Mouse (Mus musculus) spleen, embryonic (tissue): ENCODE data around the gene Wdr49.

Source experiments
- CTCF ChIA-PET: fragments of 350-600 bp; sonication (Branson Sonifier 250); formaldehyde crosslinking; loops from one replicate; lab custom pipeline; 2022; lab: Charles Lee

The Wdr49 gene

DNA sequence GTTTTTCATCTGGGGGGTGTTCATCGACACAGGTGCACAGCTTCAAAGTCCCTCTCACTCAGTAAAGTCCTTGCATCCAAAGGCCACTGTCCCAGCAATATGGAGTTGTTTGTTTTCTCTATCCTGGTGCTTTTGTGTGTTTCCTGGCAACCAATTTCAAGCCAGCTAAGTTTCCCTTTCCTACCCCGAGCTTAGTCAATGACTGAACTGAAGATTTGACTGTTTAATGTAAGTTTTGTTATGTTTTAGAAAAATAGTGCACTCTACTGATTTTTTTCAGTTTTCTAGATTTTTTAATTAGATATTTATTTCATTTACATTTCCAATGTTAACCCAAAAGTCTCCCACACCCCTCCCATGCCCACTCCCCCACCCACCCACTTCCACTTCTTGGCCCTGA is at the start of gene Wdr49:
Gene Wdr49 (minus strand): TSS at position 101 of the 400 bp plus-strand sequence.
- CTCF ChIA-PET: no interaction called here

DNA sequence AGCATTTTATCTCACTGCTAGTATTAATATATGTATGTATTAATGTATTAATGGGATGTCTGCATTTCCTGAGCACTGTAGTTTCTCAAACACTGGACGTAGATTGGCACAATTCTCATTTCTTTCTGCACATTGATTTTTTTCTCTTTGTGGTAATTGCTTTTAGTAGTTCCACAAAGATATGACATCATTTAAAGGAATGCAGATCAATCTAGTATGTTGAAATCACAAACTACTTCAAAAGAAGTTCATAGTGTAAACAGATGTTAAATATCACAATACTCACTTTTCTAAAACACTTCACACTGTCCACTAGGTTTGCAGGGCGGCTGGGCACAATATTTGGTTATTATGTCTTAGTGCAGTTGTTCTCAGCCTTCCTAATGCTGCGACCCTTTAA is 49.1 kb upstream of the Wdr49 start:
- CTCF ChIA-PET: no interaction called here

DNA sequence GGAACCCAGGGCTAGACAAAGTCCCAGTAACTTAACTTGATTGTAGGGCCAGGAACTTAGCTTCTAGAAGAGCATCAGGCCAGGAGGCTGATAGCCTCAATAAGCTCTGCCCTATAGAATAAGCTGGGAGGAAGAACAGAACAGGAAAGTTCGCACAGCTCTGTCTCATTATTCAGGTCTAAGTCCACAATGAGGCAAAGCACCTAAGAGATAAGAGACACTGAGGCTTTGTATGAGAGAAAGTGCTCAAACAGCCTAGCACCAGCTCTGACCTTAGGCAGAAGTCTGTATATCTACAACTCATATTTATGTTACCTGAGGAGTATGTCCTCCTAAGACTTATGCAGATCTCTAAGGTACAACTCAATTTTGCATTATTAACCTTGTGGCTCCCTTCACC is 40.6 kb upstream of the Wdr49 start:
- CTCF ChIA-PET: no interaction called here

DNA sequence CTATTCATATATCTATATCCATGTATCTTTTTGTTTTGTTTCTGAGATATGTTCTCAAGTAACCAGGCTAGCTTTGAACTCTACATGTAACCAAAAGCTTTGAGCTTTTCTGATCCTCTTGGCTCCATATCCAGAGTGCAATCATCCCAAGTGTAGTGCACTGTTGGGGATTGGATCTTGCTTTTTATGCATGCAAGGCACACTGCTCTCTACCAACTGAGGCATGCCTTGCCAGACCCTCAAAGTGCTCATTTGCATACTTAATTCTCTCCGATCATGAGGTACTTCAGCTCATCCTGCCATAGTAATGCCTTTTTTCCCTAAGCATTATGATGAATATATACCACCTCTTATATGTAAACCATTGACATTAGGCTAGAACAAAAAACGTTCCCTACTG is 39.4 kb upstream of the Wdr49 start:
- CTCF ChIA-PET: interaction anchor here (0.5 kb wide), 1 partner anchor 397 kb away, joined by 3 read pairs; no protein-coding TSS in a partner anchor

DNA sequence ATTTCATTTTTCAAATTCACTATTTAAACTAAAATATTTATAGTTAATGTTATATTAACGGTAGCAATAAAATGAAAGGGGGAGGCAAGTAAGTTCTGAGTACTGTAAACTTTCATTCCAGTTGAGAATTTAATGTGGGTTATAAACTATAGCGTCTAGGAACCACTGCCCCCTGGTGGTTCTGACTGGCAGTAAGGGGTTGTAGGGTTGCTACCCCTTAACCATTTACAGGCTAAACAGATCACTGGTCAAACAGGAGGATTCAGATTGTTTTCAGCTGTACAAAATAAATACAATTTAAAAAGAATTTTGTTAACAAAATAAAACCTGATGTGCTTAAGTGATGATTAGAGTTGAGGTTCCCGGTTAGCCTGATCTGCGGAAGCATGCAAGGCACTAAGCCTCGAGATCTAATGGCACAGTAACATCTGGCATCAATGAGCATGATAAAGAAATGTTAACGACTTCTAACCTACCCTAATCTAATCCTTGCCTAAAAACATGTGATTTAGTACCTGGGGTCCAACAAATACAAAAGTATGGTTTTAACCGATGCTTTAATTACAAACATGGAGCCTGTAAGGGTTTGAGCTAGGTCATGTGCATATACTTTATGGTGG is 35.8 kb upstream of the Wdr49 start:
- CTCF ChIA-PET: no interaction called here

DNA sequence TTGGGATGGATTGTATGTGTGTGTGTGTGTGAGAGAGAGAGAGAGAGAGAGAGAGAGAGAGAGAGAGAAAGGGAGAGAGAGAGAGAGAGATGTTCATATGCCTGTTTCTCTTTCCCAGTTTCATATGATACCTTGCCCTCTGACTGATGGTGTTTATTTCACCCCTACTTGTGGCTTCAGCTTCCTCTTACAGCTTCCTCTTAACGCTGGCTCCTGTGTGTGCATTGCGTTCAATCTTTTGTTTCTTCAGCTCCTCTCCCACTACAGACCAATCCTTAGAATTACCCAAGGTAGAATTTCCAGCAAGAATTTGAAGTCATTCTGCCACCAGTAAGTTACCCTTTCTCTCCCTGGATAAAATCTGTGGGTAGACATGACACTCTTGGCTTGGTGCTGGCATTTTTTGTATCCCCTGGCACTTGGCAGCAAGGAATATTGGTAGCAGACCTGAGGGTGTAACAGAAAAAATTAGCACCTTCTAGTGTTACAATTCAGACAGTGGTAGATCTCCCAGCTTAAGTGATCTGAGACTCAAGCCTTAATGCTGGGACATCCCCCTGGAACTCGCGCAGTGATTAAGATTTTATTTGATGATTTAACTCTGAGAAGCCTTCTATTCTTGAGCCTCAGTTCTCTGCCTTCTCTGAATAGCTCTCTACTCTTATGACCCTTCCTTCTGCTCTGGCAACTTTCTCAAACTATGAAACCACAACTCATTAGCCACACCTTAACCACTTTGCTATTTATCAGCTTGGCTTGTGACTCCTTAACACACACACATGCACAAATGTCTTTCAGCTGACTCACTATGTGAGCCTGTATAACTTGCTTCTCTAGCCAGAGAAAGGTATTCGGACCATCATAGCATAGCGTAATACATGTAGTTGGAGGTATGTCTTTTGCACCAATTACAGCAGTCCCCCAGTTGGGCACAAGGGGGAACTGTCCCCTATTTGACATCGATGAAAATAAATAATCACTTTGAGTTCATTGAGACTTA is 17.3 kb upstream of the Wdr49 start:
- CTCF ChIA-PET: interaction anchor here (0.6 kb wide), 1 partner anchor 358 kb away, joined by 4 read pairs; no protein-coding TSS in a partner anchor

DNA sequence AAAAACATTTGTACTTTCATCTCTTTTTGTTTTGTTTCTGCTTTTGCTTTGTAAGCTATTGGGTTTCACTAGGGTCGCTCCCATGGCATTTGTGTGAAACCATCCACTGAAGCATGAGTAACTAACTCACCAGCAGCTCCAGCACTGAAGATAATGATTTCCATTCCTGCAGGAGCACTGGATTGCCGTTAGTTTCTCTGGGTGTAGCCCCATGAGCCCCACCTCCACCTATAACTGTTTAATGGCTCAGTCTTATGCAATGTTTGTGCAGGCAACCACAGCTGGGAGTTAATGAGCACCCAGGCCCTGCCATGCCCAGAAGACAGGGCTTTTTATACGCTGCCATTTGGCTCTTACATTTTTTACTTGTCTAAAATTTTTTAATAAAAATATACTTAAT is 11.0 kb upstream of the Wdr49 start:
- CTCF ChIA-PET: interaction anchor here (0.7 kb wide), 1 partner anchor 161 kb away, joined by 3 read pairs; no protein-coding TSS in a partner anchor

DNA sequence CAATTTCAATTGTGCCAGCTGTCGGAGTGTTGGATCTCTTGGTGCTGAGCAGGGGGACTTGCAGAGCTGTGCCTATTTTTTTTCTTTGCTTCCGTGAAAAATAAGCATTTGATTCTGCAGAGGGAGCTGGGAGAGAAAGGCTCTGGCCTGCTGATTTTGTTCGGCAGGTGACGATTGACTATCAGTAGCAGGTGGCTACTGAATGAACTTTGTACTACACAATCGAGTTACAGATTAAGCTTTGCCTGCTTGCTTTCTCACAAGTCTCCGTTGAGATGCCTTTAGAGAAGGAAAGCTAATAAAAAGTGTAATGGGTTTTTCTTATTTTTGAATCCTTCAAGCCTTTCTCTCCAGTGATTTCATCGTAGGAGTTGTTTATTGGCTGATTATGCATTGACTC is 6.8 kb downstream of the Wdr49 start:
- CTCF ChIA-PET: no interaction called here

DNA sequence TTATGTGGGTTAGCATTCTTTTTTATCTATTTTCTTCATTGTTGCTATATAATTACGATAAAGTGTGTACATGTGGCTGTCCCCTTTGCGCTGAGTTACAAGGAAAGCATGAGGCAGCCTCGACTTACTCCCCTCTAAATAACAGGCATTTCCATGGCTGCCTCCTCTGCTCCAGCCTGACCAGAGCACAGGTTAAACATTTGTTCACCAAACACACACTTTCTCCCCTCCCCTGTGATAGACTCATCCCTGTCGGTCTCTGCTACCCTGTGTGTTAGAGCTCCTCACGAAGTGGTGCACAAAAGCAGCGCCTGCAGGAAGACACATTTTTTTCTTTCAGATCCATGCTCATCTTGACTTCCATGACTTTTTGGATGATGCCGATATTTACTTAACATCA is 7.3 kb downstream of the Wdr49 start:
- CTCF ChIA-PET: no interaction called here

DNA sequence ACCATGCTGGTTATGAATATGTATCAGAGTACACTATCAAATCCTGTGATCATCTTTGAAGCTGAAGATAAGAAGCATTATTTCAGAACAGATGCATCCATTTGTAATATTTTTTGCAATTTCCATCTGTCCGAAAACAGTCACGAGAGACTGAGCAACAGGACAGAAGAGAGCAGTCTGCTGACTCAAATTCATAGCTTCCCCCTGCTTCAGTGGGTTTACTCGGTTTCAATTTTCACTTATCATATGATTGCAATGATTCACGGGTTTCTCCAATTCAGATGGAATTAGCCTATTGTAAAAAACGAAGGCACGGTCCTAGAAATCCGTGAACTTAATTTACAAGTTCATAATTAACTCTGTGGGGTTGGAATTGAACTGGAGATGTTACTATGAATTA is 13.8 kb downstream of the Wdr49 start:
- CTCF ChIA-PET: no interaction called here

DNA sequence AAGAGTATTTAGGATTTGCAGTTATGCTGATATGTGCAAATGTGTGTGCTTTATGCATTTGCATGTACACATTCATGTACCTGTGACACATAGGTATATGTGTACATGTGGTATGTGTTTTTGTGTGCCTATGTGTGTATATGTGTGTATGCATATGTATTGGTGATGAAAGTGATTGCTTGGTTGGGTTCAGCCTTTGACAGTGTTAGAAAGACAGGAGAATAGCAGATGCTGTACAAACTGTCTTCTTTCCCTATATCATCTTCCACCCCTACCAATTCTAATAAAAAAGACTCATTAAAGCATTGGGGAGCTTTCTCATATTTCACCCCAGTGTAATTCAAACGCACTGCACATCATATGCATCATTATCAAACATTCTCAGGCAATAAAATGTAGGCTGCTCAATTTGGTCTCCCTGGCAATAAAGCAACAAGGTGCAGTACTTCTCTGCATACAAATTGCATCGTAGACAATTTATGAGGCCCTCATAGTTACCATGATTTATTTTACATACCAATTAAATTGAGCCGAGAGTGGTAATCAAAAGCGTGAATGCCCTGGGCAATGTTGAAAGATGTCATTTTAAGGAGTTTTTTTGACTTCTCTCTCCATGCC is 51.3 kb downstream of the Wdr49 start:
- CTCF ChIA-PET: no interaction called here

DNA sequence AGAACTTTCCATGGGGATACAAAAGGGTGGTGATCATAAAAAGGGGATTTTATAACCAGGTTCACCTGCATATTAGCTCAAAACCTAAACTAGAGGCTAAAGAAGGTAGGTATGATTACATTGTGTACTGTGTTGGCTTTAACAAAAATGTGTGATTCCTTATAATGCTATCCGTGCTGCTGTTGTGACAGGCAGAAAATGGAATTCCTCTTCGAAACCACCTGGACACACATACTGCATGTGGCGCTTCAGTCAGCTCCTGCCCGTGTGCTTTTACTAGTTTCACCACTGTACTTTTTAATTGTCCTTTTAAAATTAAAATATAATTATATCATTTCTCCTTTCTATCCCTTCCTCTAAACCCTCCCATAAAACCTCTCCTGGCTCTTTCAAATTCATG is 86.0 kb downstream of the Wdr49 start:
- CTCF ChIA-PET: no interaction called here

DNA sequence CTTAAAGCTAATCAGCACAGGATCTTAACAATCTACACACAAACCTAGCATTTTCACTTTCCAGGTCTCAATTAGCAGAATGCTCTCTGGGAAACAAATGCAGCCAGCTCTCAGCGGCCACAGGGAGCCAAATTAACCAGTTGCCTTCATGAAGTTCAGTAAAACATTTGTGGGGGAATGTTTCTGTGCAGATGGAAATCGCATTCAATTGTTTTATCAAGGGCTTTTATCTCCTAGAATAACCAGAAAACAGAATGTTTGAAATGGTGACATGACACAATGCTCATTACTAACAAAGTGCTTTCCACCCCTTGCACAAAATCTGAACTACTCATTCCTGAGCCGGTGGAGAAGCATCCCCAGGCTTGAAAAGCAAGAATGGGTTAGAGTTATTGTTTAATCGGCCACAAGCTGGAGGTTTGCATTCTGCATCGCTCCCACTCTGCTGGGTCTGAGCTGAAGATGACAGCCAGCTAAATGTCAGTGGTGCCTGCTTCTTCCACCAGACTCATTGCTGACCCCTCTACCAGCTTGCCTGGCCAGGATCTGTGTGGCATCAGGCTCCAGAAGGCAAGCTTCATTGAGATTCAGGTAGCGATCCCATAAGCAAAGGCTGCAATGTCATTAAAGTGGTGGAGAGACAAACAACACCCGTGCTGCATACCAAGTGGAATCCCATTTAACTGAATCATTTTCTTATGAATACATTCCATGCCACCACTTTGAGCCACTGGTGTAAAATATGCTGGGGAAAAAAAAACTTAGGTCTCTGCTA is 86.6 kb downstream of the Wdr49 start:
- CTCF ChIA-PET: no interaction called here

DNA sequence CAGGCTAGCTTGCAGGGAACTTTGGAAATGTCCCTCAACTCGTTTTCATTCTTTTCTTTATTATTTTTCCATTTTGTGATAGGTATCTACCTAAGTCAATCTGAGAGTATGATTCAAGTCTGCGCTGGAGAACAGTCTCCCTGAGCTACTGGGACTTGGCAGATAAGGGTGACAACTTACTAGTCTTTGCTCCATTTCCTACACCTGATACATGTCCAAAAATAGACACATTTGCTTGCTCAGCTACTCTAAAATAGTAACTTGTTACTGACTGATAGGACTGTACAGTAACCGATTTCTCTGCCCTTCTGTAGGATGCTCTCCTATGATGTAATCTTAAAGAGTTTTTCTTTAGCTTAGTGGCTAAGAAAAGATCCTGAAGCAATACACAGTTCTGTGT is 87.5 kb downstream of the Wdr49 start:
- CTCF ChIA-PET: no interaction called here

DNA sequence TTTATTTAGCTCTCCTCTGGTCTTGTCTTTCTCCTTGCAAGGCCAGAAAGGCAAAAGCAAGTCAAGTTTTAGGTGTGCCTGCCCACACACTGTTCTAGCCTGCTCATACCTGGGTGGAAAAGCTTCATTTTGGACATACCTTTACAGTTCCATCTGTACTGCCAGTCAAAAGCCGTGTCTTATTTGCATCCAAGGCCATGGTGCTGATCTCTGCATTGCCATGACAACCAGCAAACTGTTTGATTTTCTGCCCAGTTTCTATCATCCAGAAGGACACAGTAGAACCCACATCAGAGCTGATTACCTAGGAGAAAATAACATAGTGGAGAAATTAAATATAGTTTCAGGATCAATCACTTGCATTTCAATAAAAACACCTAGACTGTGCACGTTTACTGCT is 100.2 kb downstream of the Wdr49 start:
- CTCF ChIA-PET: no interaction called here

DNA sequence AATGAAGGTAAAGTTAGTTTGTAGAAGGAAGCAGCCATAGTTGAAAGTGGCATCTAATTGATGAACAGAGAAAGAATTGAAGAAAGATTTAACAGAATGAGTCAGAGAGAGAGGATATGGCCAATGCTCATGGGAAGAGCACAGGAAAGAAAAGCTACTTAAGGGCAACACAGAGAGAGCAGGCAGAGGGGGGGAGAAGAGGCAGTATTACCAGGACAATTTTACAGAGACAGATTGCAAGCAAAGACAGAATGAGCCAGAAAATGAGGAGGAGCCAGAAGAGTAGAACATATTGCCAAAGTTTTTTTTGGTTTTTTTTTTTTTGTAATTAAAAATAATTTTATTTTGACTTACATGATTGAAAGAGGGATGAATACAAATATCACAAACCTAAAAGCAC is 128.0 kb downstream of the Wdr49 start:
- CTCF ChIA-PET: no interaction called here

DNA sequence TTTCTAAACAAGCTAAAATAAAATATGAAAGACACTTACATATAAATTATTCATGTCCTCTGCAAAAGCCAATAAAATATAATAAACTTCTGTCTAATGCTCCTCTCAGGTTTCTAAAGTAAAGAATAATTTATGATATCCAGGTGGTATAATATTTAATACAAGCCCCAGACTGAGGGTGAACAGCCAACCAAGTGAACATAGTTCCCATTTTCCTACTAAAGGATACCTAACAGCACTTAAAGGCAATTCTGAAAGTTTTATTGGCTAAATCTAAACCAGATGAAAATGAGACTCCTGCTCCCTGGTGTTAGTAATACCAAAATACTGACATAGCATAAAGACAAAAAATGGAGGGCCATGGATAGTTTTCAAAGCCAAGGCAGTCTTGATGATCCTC is 144.8 kb downstream of the Wdr49 start:
- CTCF ChIA-PET: interaction anchor here (0.7 kb wide), 1 partner anchor 42 kb away, joined by 6 read pairs; no protein-coding TSS in a partner anchor

DNA sequence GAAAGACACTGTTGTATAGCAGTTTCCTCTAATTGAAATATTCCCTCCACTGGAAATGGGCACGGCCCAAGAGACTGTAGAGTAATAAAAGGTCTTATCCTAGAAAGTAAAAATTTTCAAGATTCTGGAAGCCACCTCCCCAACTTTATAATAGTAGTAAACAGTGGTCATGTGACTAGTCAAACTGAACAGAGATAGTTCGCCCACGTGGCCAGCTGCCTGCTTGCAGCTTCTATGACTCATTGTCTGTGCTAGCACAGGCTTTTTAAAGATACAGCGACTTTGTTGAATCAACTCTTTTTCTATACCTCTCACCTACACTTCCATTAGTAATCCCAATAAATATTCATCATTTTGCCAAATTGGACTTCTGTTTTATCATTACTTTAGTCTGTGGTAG is 161.0 kb downstream of the Wdr49 start:
- CTCF ChIA-PET: no interaction called here

DNA sequence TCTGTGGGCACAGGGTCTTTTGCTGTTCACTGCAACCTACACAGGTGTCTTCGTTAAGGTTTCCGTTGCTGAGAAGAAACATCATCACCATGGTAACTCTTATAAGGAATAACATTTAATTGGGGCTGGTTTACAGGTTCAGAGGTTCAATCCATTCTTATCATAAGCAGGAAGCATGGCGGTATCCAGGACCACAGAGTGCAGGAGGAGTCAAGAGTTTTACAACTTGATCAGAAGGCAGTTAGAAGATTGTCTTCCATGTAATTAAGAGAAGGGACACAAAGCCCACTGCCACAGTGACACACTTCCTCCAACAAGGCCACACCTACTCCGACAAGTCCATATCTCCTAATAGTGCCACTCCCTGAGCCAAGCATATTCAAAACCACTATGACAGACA is 173.1 kb downstream of the Wdr49 start:
- CTCF ChIA-PET: no interaction called here

DNA sequence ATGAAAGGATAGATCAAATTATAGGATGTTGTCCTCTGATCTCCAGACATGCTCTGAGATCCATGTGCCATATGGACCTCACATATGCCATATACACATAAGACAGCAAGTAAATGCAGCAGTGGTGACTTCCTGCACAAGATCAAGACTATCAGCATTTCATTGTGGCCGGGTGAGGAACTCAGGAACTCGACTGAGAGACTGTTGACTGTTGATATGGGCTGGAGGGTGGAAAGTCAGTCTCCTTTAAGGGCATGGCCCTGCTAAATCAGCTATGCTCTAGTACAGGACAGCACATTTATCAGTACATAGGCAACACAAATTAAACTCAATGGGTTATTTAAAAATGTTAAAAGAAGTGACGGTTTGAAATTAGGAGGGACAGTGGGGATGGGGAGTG is 173.7 kb downstream of the Wdr49 start:
- CTCF ChIA-PET: no interaction called here

DNA sequence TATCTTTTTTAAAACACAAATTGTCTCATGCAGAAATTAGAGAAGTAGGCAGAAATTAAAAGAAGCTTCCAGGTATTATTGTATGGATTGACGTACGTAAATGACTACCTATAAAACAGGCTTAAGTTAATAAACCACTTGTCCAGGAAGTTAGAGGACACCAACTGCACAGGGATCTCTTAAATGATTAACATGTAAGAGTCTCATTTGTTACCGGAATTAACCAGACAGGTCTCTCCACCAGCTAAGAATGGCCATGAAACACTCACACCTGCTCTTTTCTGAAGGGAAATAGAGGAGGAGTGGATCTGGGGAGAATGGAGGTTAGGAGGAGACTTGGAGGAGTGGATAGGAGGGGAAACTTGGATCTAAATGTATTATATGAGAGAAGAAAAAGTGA is 176.4 kb downstream of the Wdr49 start:
- CTCF ChIA-PET: no interaction called here

DNA sequence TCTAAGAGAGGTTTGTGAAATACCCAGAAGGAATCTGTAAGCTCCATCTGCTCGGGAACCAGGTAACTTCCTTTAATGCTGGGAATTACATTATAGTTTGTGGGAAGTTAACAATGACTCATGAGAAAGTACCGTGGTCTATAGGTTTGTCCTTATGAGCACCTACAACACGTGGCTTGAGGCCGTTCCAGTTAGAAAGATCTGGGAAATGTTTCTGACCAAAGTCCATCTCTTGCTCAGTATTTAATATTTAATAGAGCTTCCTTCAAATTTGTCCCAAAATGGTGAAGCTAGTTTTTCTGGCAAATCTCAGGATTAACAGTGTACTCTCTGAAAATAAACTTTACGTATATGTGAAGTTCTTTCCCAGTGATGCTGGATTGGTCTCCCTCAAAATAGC is 177.3 kb downstream of the Wdr49 start:
- CTCF ChIA-PET: no interaction called here
